Mouse (Mus musculus): ENCODE data around the gene Cbarp. TPM values are rescaled to one million over a fixed set of nuclear protein-coding genes. Genes with fewer than 3 reads are reported as not detected.
A peak's percentile ranks its signal among the peaks of the same experiment; 100 is the strongest.

The Cbarp gene
- polyA plus RNA-seq, 1 experiment from 2014 or later = 10.1 TPM

GRCm38 (mm10) chr10:80086847-80087246 lies 53.8 kb downstream of the Cbarp start:
- WGBS = 68% methylated on average over 3 of the region's 3 CpGs
- no peak for ATAC-seq (ENCODE audit: insufficient number of reproducible peaks, insufficient read depth, low FRiP score, low read depth)
- Histone ChIP-seq H3K9ac (replicated peaks; ENCODE audit: low read depth, low read length) (no peak overlapping the region), H3K27ac (ENCODE audit: low read length) (no peak overlapping the region), H3K4me1 (ENCODE audit: control insufficient read depth, insufficient read depth, low read length) (no peaks in the 10 kb centered on the region; the same call in 1 of the 2 replicates), H3K4me3 (ENCODE audit: low read depth, low read length) (no peak overlapping the region), H3K9me3 (ENCODE audit: control insufficient read depth, low read depth, low read length) (no peaks in the 10 kb centered on the region), H3K36me3 (ENCODE audit: control insufficient read depth, insufficient read depth, low read length) (peaks cover 10% of the 10 kb centered on the region; the same call in 1 of the 2 replicates), H3K4me2 (replicated peaks; ENCODE audit: low read depth, low read length) (no peak overlapping the region), H3K27me3 (ENCODE audit: control insufficient read depth, insufficient read depth, low read length) (no peaks in the 10 kb centered on the region)

GRCm38 (mm10) chr10:80084817-80085487 lies 55.7 kb downstream of the Cbarp start:
- ATAC-seq (ENCODE audit: insufficient number of reproducible peaks, insufficient read depth, low FRiP score, low read depth) = no peak
- Histone ChIP-seq H3K27me3 (ENCODE audit: control insufficient read depth, insufficient read depth, low read length) (no peaks in the 10 kb centered on the region), H3K9me3 (ENCODE audit: control insufficient read depth, low read depth, low read length) (no peaks in the 10 kb centered on the region), H3K4me2 (replicated peaks; ENCODE audit: low read depth, low read length) (no peak overlapping the region), H3K4me1 (ENCODE audit: control insufficient read depth, insufficient read depth, low read length) (no peaks in the 10 kb centered on the region; the same call in 1 of the 2 replicates), H3K36me3 (ENCODE audit: control insufficient read depth, insufficient read depth, low read length) (peaks cover 22% of the 10 kb centered on the region; the same call in 1 of the 2 replicates), H3K9ac (replicated peaks; ENCODE audit: low read depth, low read length) (no peak overlapping the region), H3K27ac (ENCODE audit: low read length) (no peak overlapping the region), H3K4me3 (ENCODE audit: low read depth, low read length) (no peak overlapping the region)
- WGBS = 66% methylated on average over 9 of the region's 9 CpGs

- H3K9me3 ChIP-seq (ENCODE audit: control insufficient read depth, low read depth, low read length) = no peaks in the 10 kb centered on the region
- WGBS = 66% methylated on average over 3 of the region's 3 CpGs
- peaks cover 22% of the 10 kb centered on the region for H3K36me3 ChIP-seq (ENCODE audit: control insufficient read depth, insufficient read depth, low read length)
- no peak overlapping the region for H3K9ac ChIP-seq (replicated peaks; ENCODE audit: low read depth, low read length)
- H3K27me3 ChIP-seq (ENCODE audit: control insufficient read depth, insufficient read depth, low read length) = no peaks in the 10 kb centered on the region
- no peaks in the 10 kb centered on the region; the same call in 1 of the 2 replicates for H3K4me1 ChIP-seq (ENCODE audit: control insufficient read depth, insufficient read depth, low read length)
- H3K4me2 ChIP-seq (replicated peaks; ENCODE audit: low read depth, low read length) = no peak overlapping the region
- H3K4me3 ChIP-seq (ENCODE audit: low read depth, low read length) = no peak overlapping the region
- peak; percentile 63; the same call in 1 of the 2 replicates for ATAC-seq (ENCODE audit: insufficient number of reproducible peaks, insufficient read depth, low FRiP score, low read depth)
- no peak overlapping the region for H3K27ac ChIP-seq (ENCODE audit: low read length)
Observed at GRCm38 (mm10) chr10:80081075-80081474, 59.6 kb downstream of the Cbarp start.

Other genes with a start within 250 kb of the Cbarp start
- gene Cfd, start 250.0 kb downstream of the Cbarp start, polyA plus RNA-seq (2014; fragmentation: Nextera tagmentation; extraction: Ambion mirVana) = not detected in 2 replicates
- 43.4 and 46.4 TPM in 2 replicates for gene Med16, start 231.9 kb downstream of the Cbarp start, polyA plus RNA-seq (2014; fragmentation: Nextera tagmentation; extraction: Ambion mirVana)
- 5.3 TPM in 1 of 2 replicates, not detected in the other for gene Gm26602, start 230.0 kb downstream of the Cbarp start, polyA plus RNA-seq (2014; fragmentation: Nextera tagmentation; extraction: Ambion mirVana)
- gene Kiss1r, start 223.9 kb downstream of the Cbarp start, polyA plus RNA-seq (2014; fragmentation: Nextera tagmentation; extraction: Ambion mirVana) = 0.81 and 1.0 TPM in 2 replicates
- 143 and 151 TPM in 2 replicates for gene R3hdm4, start 219.6 kb downstream of the Cbarp start, polyA plus RNA-seq (2014; fragmentation: Nextera tagmentation; extraction: Ambion mirVana)
- 12.7 and 14.0 TPM in 2 replicates for gene Arid3a, start 213.8 kb downstream of the Cbarp start, polyA plus RNA-seq (2014; fragmentation: Nextera tagmentation; extraction: Ambion mirVana)
- gene Wdr18, start 180.7 kb downstream of the Cbarp start, polyA plus RNA-seq (2014; fragmentation: Nextera tagmentation; extraction: Ambion mirVana) = 97.2 and 107 TPM in 2 replicates
- 0.32 and 0.36 TPM in 2 replicates for gene Grin3b, start 170.1 kb downstream of the Cbarp start, polyA plus RNA-seq (2014; fragmentation: Nextera tagmentation; extraction: Ambion mirVana)
- 15.6 and 16.7 TPM in 2 replicates for gene Tmem259, start 156.5 kb downstream of the Cbarp start, polyA plus RNA-seq (2014; fragmentation: Nextera tagmentation; extraction: Ambion mirVana)
- gene Cnn2, start 152.3 kb downstream of the Cbarp start, polyA plus RNA-seq (2014; fragmentation: Nextera tagmentation; extraction: Ambion mirVana) = 397 and 424 TPM in 2 replicates
- gene Abca7, start 144.3 kb downstream of the Cbarp start, polyA plus RNA-seq (2014; fragmentation: Nextera tagmentation; extraction: Ambion mirVana) = 3.2 and 3.6 TPM in 2 replicates
- 5.1 and 5.7 TPM in 2 replicates for gene Arhgap45, start 124.2 kb downstream of the Cbarp start, polyA plus RNA-seq (2014; fragmentation: Nextera tagmentation; extraction: Ambion mirVana)
- 220 TPM in 2 replicates for gene Polr2e, start 101.0 kb downstream of the Cbarp start, polyA plus RNA-seq (2014; fragmentation: Nextera tagmentation; extraction: Ambion mirVana)
- gene Gpx4, start 93.7 kb downstream of the Cbarp start, polyA plus RNA-seq (2014; fragmentation: Nextera tagmentation; extraction: Ambion mirVana) = 434 and 466 TPM in 2 replicates
- gene Sbno2, start 35.3 kb downstream of the Cbarp start, polyA plus RNA-seq (2014; fragmentation: Nextera tagmentation; extraction: Ambion mirVana) = 13.2 and 15.7 TPM in 2 replicates
- 25.2 and 25.9 TPM in 2 replicates for gene Stk11, start 25.0 kb downstream of the Cbarp start, polyA plus RNA-seq (2014; fragmentation: Nextera tagmentation; extraction: Ambion mirVana)
- gene Atp5d, start 2.2 kb downstream of the Cbarp start, polyA plus RNA-seq (2014; fragmentation: Nextera tagmentation; extraction: Ambion mirVana) = 481 and 531 TPM in 2 replicates
- gene Midn, start 7.4 kb upstream of the Cbarp start, polyA plus RNA-seq (2014; fragmentation: Nextera tagmentation; extraction: Ambion mirVana) = 29.3 and 32.1 TPM in 2 replicates
- 92.7 and 105 TPM in 2 replicates for gene Cirbp, start 25.1 kb upstream of the Cbarp start, polyA plus RNA-seq (2014; fragmentation: Nextera tagmentation; extraction: Ambion mirVana)
- 12.5 and 13.9 TPM in 2 replicates for gene 1600002K03Rik, start 32.1 kb upstream of the Cbarp start, polyA plus RNA-seq (2014; fragmentation: Nextera tagmentation; extraction: Ambion mirVana)
- 12.2 and 12.5 TPM in 2 replicates for gene Efna2, start 38.6 kb upstream of the Cbarp start, polyA plus RNA-seq (2014; fragmentation: Nextera tagmentation; extraction: Ambion mirVana)
- gene Mum1, start 85.6 kb upstream of the Cbarp start, polyA plus RNA-seq (2014; fragmentation: Nextera tagmentation; extraction: Ambion mirVana) = 59.7 and 65.6 TPM in 2 replicates
- 337 and 355 TPM in 2 replicates for gene Ndufs7, start 108.3 kb upstream of the Cbarp start, polyA plus RNA-seq (2014; fragmentation: Nextera tagmentation; extraction: Ambion mirVana)
- 32.1 and 49.3 TPM in 2 replicates for gene Gamt, start 120.2 kb upstream of the Cbarp start, polyA plus RNA-seq (2014; fragmentation: Nextera tagmentation; extraction: Ambion mirVana)
- 48.6 and 51.3 TPM in 2 replicates for gene Dazap1, start 120.7 kb upstream of the Cbarp start, polyA plus RNA-seq (2014; fragmentation: Nextera tagmentation; extraction: Ambion mirVana)
- gene Rps15, start 151.6 kb upstream of the Cbarp start, polyA plus RNA-seq (2014; fragmentation: Nextera tagmentation; extraction: Ambion mirVana) = 1,120 and 1,227 TPM in 2 replicates
- 8.1 and 8.7 TPM in 2 replicates for gene Apc2, start 155.1 kb upstream of the Cbarp start, polyA plus RNA-seq (2014; fragmentation: Nextera tagmentation; extraction: Ambion mirVana)
- gene 2310011J03Rik, start 179.7 kb upstream of the Cbarp start, polyA plus RNA-seq (2014; fragmentation: Nextera tagmentation; extraction: Ambion mirVana) = 39.6 and 43.0 TPM in 2 replicates
- 4.5 and 5.6 TPM in 2 replicates for gene Pcsk4, start 188.7 kb upstream of the Cbarp start, polyA plus RNA-seq (2014; fragmentation: Nextera tagmentation; extraction: Ambion mirVana)
- gene Reep6, start 189.1 kb upstream of the Cbarp start, polyA plus RNA-seq (2014; fragmentation: Nextera tagmentation; extraction: Ambion mirVana) = 18.0 and 18.5 TPM in 2 replicates
- gene Adamtsl5, start 207.6 kb upstream of the Cbarp start, polyA plus RNA-seq (2014; fragmentation: Nextera tagmentation; extraction: Ambion mirVana) = 13.6 and 13.8 TPM in 2 replicates
- 0.30 and 0.62 TPM in 2 replicates for gene Plk5, start 215.6 kb upstream of the Cbarp start, polyA plus RNA-seq (2014; fragmentation: Nextera tagmentation; extraction: Ambion mirVana)
- gene Mex3d, start 246.8 kb upstream of the Cbarp start, polyA plus RNA-seq (2014; fragmentation: Nextera tagmentation; extraction: Ambion mirVana) = 7.7 and 8.1 TPM in 2 replicates

Measured in stomach, embryonic 14.5 days (tissue).